Mouse (Mus musculus): ENCODE measurements around the gene Megf9.

- TF ChIP-seq CTCF (conservative IDR thresholded peaks at IDR 0.05; ENCODE audit: insufficient read depth, insufficient read length, low read depth, low read length) (no peak), POLR2A (IDR thresholded peaks at IDR 0.05; ENCODE audit: low read depth, low read length) (no peak)
These were observed 122.7 kb downstream of the Megf9 start for GRCm38 (mm10) chr4:70412126-70412525.

All from kidney, adult 2 months (tissue).